Mouse (Mus musculus): ENCODE data around the gene Mdn1. TPM values are rescaled to one million over a fixed set of nuclear protein-coding genes. Genes with fewer than 3 reads are reported as not detected.

Gene Mdn1
- 70.6 and 136 TPM in 2 replicates for total RNA-seq (2014; fragmentation: Nextera tagmentation)
- total RNA-seq (2017) = 71.6 and 89.5 TPM in 2 replicates

- ATAC-seq (replicated peaks; ENCODE audit: low FRiP score, low TSS enrichment, poor library complexity, severe bottlenecking) = peak; percentile 96
Measured at GRCm38 (mm10) chr4:32656918-32657662, at the start of gene Mdn1. TSS of gene Mdn1 (plus strand) at chr4:32657119.

DNA sequence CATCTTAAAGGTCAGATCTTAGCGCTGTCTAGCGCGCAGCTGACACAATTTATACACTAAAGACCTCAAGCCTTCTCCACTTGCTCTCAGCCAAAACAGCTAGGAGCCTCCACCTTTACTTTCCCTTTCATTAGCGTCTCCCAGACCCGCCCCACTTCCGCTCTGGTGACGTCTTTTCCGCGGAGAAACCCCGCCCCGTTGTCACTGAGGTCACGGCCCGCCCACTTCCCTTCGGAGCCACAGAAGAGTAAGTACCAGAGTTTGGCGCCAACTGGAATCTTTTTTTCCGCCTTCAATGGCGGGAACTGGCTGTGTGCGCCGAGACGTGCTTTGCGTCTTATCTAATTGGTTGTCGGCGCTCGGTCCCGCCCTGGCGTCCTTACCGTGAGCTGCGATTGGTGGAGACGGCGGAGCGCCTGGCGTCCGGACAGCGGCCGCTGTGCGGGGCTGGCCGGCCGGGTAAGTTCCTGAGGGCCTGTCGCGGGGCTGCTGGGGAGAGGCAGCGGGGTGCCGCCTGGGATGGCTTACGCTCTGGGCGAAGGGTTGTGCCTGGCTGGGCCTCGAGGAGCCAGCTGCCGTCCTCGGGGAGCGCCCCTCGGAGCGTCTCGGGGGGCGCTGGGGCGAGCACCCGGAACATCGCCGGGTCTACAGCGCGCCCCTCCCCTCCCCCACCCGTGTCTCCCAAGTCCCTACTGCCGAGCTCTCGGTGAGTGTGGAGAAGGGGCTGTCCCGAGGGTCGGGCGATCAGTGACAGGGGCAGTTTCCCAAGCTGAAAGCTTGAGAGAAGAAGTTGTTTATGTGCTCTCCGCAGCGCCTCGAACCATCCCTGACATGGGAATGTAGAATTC, 41.7 kb upstream of the Mdn1 start, which contains the start of gene Casp8ap2:
Gene Casp8ap2, plus strand, starts transcription at position 418 of the 848 bp plus-strand sequence.
- peak; percentile 99 for ATAC-seq (replicated peaks; ENCODE audit: low FRiP score, low TSS enrichment, poor library complexity, severe bottlenecking)

DNA sequence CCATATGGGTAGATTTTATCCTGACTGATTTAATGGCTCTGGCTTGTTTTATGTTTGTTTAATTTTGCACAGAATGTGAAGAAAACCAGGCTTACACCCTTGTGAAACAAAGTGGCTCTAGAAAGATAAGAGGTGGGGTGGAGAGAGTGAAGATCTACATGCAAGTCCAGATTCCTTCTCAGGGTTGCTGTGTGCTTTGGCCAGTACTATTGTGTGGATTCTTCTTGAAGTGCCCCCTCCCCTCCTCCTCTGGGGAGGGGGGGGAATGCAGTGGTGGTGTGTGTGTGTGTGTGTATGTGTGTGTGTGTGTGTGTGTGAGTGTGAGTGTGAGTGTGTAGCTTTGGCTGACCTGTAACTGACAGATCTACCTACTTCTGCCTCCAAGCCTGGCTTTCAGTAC, 35.3 kb upstream of the Mdn1 start:
- ATAC-seq (replicated peaks; ENCODE audit: low FRiP score, low TSS enrichment, poor library complexity, severe bottlenecking) = no peak

GRCm38 (mm10) chr4:32651669-32652068, 5.2 kb upstream of the Mdn1 start:
- peak; percentile 67 for ATAC-seq (replicated peaks; ENCODE audit: low FRiP score, low TSS enrichment, poor library complexity, severe bottlenecking)

DNA sequence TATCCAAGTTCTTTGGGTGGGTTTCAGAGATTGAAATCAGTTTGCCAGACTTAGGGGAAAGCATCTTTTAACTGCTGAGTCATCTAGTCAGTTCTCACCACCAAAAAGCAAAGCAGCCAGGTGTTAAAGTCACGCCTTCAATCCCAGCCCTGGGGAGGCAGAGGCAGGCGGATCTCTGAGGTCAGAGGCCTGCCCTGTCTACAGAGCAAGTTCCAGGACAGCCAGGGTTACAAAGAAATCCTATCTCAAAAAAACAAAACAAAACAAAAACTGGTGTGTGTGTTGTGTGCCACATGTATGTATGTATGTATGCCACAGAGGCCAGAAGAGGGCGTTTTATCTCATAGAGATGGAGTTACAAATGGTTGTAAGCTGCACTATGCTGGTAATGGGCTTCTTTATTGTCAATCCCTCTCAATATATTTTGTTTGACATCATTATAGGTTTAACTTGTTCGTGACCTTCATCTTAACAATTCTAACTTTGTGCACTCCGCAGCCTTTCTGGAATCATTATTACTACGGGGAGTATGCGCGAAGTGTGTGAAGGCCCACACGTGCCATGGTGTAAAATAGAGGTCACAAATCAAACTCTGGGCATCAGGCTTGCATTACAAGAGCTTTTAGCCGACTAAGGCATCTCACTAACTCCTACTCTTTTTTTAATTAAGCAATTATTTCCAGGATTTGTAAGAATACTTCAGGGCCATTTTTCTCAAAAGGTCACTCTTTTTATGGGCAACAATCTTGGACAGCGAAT, 594 bp upstream of the Mdn1 start:
- ATAC-seq (replicated peaks; ENCODE audit: low FRiP score, low TSS enrichment, poor library complexity, severe bottlenecking) = no peak

DNA sequence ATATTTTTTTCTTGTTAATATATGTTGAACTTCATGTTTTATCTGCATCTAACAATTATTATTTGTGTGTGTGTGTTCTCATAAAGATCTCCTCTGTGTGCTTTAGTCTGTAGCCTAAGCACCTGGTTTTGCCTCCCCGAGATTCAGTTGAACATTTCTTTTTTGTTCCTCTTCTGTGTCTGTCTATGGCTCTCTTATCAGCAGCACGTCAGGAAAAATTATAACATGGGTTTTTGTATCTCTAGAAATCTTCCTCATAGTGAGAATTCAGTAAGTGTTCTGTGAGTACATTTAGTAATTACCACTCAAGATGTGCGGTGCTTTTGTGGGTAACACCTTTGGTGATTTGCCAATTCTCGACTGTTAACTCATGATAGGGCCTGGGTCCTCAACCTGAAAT, 8.9 kb downstream of the Mdn1 start:
- ATAC-seq (replicated peaks; ENCODE audit: low FRiP score, low TSS enrichment, poor library complexity, severe bottlenecking) = no peak

DNA sequence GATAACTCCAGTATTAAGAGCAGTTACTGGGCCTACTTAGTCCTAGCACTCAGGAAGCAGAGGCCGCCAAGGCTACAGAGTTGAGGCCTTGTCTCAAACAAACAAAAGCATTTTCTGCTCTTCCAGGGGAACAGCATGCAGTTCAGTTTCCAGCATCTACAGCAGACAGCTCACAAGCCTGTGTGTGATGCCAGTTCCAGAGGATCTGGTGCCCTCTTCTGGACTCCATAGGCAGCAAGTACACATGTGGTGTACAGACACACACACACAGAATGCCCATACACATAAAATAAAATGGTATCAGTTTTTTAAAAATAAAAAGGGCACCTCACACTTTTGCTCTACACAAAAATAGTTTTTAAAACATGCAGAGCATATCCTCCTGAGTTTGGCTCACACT, 11.4 kb downstream of the Mdn1 start:
- no peak for ATAC-seq (replicated peaks; ENCODE audit: low FRiP score, low TSS enrichment, poor library complexity, severe bottlenecking)

DNA sequence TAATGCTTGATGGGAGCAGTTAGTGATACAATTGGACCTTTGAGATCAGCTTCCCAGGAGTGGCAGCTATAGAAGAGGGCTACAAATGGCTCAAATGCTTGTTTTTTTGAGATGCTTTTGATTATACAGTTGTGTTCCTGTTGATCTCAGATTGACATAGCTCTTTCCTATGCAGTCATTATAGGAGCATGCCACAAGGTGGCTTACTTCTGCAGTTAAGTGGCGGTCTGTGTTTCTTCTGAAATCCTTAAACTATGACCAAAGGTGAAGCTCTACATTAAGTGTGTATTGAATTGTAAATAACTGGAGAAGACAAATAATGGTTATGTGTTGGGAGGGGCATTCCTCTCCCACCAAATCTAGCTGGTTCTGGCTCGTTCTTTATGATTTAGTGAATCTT, 12.9 kb downstream of the Mdn1 start:
- ATAC-seq (replicated peaks; ENCODE audit: low FRiP score, low TSS enrichment, poor library complexity, severe bottlenecking) = no peak

DNA sequence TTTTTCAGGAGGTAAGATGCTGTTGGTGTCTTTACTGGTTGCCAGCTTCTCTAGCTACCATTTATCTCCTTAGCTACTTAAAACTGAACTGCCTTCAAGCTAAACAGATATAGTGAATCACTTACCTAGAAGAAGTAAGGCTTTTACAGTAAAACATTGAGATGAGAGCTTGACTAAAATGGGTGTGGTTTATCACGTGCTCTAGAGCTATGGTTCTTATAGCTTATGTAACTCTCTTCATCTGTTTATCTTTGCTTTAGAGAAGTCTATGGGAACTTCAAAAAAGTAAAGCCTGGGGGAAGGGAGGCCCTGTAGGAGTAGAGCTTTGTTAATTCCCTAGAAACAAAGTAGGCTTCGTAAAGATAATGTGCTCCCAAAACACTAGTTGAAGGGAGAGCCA, 17.1 kb downstream of the Mdn1 start:
- no peak for ATAC-seq (replicated peaks; ENCODE audit: low FRiP score, low TSS enrichment, poor library complexity, severe bottlenecking)

- no peak for ATAC-seq (replicated peaks; ENCODE audit: low FRiP score, low TSS enrichment, poor library complexity, severe bottlenecking)
Measured at GRCm38 (mm10) chr4:32677471-32677870, 20.6 kb downstream of the Mdn1 start.

DNA sequence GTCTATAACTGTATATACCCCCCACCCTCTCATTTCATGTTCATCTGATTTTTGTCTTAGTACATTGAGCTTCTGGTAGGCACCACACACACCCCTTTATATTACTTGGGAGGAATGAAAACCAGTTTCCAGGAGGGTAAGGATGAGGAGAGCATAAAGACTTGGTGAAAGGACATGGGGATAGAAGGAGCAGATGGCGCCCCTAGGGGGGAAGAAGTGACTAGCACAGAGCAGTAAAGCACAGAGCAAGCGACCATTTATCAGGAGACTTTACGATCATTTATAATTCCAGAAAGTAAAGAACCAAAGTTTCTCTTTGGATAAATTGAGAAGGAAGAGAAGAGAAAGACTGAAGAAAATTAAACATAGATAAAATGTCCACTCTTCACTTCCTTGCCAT, 23.9 kb downstream of the Mdn1 start:
- peak; percentile 70; the same call in 1 of the 2 replicates for ATAC-seq (replicated peaks; ENCODE audit: low FRiP score, low TSS enrichment, poor library complexity, severe bottlenecking)

DNA sequence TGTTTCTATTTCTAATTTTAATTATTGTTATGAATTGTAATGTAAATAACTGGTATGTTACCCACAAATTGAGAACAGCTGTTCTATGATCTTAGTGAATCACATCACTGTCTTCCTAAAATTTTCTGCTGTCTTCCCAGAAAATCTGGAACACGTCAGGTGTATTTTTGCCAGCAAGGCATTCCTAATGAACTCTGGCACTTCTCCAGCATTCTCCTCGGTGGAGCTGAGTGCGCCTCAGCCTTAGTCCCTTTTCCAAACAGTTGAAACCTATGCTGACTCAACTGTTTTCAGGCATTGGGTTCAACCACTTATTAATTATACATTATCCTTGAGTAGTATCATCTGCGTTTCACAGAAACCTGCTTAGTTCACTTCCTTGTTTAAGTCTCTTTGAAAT, 25.6 kb downstream of the Mdn1 start:
- ATAC-seq (replicated peaks; ENCODE audit: low FRiP score, low TSS enrichment, poor library complexity, severe bottlenecking) = no peak

DNA sequence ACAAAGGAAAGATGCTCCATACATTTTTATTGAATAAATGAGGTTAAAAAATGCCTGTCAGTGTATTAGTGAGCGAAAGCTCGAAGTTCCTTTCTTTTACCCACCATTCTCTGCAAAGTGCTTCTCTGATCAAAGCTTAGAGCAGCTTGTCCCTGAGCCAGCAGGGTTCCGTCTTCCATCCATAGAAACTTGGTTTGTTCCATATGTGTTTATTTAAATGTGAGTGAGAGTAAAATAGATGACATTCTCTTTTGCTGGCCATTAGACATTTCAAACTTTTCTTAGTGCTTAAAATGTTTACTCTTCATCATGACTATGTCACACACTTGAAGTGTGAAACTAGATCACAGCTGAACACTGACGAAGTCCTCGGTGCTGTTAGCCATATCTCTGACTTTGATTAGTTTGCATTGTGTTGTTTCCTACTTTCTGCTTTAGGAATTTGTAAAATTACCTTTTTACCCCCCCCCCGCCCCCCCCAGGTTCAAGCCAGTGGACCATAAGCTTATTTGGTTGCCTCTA, 26.2 kb downstream of the Mdn1 start:
- ATAC-seq (replicated peaks; ENCODE audit: low FRiP score, low TSS enrichment, poor library complexity, severe bottlenecking) = no peak

DNA sequence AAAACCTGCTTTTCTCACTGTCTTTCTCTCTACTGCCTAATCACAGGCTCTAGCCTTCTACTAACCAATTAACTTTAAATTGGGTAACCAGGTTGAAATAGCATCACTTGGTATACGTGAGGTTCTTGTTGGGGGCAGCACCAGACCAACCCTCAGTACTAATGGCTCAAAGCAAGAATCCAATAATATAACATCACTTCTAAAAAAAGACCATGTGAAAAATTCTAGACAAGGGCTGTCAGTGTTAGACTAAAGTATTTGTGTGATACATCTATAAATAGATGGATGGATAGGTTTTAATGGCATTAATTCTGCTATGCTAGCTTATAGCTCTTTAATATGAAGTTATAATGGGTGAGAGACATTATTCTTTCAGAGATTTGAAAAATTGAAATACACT, 60.8 kb downstream of the Mdn1 start:
- no peak for ATAC-seq (replicated peaks; ENCODE audit: low FRiP score, low TSS enrichment, poor library complexity, severe bottlenecking)

DNA sequence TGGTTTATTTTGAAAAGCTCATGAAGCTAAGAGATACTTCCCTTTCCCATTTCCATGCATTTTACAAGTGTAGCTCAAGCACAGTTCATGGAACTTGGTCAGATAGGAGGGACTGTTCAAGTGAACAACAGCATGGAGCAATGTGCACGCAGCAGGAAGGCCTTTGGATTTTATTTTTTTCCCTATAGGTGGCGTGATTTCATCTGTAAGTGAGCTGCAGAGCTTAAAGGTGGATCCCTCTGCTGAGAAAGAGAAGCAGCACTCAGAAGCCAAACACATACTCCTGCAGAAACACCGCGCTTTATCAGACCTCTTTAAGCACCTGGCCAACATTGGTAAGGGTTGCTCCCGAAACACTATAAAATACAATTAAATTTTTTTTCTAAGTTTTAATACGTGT, 88.5 kb downstream of the Mdn1 start:
- ATAC-seq (replicated peaks; ENCODE audit: low FRiP score, low TSS enrichment, poor library complexity, severe bottlenecking) = no peak

GRCm38 (mm10) chr4:32748396-32748795, 91.5 kb downstream of the Mdn1 start:
- no peak for ATAC-seq (replicated peaks; ENCODE audit: low FRiP score, low TSS enrichment, poor library complexity, severe bottlenecking)

- no peak for ATAC-seq (replicated peaks; ENCODE audit: low FRiP score, low TSS enrichment, poor library complexity, severe bottlenecking)
Measured at GRCm38 (mm10) chr4:32750711-32751110, 93.8 kb downstream of the Mdn1 start.

- no peak for ATAC-seq (replicated peaks; ENCODE audit: low FRiP score, low TSS enrichment, poor library complexity, severe bottlenecking)
Measured at GRCm38 (mm10) chr4:32757430-32757829, 100.5 kb downstream of the Mdn1 start.

- no peak for ATAC-seq (replicated peaks; ENCODE audit: low FRiP score, low TSS enrichment, poor library complexity, severe bottlenecking)
Measured at GRCm38 (mm10) chr4:32767471-32767870, 110.6 kb downstream of the Mdn1 start.

DNA sequence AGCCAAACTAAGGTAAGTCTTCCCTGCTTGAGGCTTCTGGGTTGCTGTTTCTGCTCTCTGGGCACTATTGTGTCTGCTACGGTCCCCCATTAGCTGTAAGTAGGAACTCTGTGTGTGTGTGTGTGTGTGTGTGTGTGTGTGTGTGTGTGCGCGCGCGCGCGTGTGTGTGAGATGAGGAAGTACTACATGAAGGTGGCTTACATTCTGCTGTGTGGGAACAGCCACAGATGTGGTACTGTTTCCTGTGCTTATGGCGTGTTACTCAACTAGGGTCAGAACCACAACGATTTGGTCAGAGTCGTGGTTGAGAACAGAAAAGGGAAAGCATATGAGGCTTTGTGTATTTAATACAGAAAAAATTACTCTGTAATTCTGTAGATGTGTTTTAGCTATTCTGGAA, 111.1 kb downstream of the Mdn1 start:
- ATAC-seq (replicated peaks; ENCODE audit: low FRiP score, low TSS enrichment, poor library complexity, severe bottlenecking) = no peak

All from megakaryocyte-erythroid progenitor cell, adult 5-6 weeks (primary cell).